Mouse (Mus musculus) cerebellum, adult 9-10 months (tissue): ENCODE measurements around the gene Olfr477.
"Not testable (repeated sequence)": the region's sequence is repeated elsewhere in the genome, so short reads cannot be mapped to it uniquely, and the experiment has no call there.

Experiments
- DNase-seq: peaks from one replicate; pipeline ENCODE4 v3.0.0; 2022

Gene Olfr477

DNA sequence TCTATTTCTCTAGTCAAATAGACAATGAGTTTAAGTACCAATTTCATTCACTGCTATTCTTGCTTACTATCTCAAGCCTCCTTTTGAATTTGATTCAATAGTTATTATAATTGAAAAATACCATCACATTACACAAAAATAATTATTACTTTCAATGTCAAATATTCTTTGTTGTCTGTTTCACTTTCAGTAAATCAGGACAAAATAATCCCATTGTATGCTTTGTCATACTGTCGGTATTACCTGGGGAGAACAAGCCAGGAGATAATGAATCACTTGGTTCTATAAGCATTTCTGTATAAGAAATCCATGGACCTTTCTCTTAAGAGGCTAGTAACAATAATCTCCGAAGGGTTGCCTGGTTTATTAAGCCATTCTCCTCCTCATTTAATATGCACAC, at the start of gene Olfr477:
Gene Olfr477, plus strand, starts transcription at position 301 of the 400 bp plus-strand sequence.
- DNase-seq = no peak

DNA sequence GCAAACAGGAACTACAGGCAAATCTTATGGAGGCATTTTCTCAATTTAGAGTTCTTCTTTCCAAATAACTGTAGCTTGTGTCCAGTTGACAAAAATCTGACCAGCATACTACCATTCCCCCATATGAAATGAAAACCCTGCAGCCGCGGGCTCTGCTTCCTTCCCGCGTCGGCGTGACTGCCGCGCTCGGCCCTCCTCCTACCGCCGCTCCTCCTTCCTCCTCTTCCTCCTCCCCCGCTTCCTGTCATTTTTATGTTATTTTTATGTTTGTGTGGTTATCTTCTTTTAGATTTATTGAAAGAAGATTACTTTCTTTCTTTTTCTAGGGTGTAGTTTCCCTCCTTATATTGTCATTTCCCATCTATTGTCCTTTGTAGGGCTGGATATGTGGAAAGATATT, 34.0 kb upstream of the Olfr477 start:
- not testable (repeated sequence) for DNase-seq

DNA sequence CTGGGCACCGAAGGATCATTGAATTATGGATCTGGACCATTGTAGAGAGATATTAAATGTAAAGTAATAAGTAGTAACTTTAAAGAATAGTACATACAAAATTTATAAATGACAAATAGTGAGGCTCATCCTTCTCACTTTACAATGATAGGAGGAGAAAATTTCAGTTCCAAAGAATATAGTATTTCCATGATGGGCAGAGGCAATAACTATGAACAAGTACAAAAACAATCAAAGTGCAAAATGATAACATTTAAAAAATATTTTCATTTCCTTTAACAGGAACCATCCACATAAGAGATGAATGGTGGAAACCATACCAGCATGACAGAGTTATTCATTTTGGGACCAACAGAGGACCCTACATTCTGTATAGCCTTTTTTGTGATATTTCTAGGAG, 32.1 kb upstream of the Olfr477 start, which contains the start of gene Olfr474:
Gene Olfr474, plus strand, starts transcription at position 301 of the 400 bp plus-strand sequence.
- DNase-seq = no peak

DNA sequence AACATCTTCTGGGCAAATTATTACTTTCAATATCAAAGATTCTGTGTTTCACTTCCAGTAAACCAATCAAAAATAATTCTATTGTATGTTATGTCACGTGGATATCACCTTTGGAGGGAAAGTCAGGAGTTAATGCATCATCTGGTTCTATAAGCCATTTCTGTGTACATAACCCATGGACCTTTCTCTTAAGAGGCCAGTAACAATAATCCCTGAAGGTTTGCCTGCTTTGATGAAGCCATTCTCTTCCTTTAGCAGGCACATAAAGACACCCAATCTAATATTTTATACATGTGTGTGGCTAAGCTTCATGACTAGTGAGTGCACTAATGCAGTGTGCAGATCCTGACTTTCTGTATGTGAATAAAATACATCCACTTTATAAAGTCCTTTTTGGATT, 22.0 kb upstream of the Olfr477 start, which contains the start of gene Olfr476:
Gene Olfr476, plus strand, starts transcription at position 301 of the 400 bp plus-strand sequence.
- no peak for DNase-seq

- DNase-seq = not testable (repeated sequence)
Observed at GRCm38 (mm10) chr7:108014256-108014655, 27.8 kb downstream of the Olfr477 start.

DNA sequence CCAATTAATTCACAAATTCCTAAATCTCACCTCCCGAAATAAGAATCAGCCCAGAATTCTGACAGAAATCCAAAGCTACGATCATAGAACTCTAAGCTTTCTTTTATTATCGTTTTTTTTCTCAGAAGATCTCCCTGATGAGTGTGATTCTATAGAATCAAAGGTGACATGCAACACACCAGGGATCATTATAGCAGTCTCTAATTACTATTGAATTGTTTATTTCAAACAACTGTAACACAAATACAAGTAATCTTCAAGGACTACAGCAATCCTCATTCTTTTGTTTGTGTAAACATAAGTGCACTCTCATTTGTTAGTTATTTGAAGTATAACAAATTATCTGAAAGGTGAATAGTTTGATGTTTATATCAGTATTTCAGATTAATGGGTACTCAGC, 47.4 kb downstream of the Olfr477 start, which contains the start of gene Olfr478:
Gene Olfr478, minus strand, starts transcription at position 101 of the 400 bp plus-strand sequence.
- DNase-seq = no peak
